Mouse (Mus musculus): Measurements from ENCODE around the gene Asl.

- TF ChIP-seq CTCF (IDR thresholded peaks at IDR 0.05; ENCODE audit: low read depth): no peak
- no peak for TF ChIP-seq EP300 (IDR thresholded peaks at IDR 0.05; ENCODE audit: low read depth)
These were observed 11.8 kb upstream of the Asl start for GRCm38 (mm10) chr5:130040797-130041196.
